Mouse (Mus musculus) embryo, embryonic 9.5 days (tissue): ENCODE measurements around the gene Lman2.
A peak's percentile ranks its signal among the peaks of the same experiment; 100 is the strongest.

Experiments
- DNase-seq: peaks from one replicate; pipeline ENCODE4 v3.0.0-alpha.2; 2017; ENCODE audit errors: extremely low spot score

Gene Lman2

DNA sequence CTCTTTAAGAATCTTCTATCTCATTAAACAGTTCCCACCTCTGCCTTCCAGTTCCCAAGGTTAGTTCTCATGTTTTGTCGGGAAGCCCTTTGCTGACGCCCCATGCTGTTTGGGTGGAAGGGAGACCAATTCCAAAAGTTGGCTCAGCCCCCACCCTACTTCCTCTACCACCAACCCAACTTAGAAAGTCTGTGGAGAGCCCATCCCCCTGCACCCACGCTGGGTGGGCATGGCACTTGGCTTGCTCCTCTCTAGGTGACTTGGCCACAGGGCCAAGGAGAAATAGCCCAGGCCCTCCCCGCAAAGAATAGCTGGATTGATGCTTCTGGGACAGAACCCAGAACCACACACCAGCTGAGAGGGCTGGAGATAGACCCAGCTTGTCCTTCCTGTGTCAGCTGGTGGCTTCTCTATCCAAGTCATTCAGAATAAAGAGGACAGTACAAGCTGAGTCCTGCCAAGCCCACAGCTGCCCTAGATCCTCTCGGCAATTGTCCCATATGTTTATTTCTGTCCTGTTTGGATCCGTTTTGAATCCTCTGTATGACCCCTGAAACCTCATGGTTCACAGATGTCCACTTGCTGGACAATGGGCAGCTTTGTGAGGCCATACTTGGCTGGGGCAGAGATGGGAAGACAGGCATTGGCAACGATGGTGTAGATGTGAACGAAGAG, 8.6 kb upstream of the Lman2 start:
- no peak for DNase-seq

DNA sequence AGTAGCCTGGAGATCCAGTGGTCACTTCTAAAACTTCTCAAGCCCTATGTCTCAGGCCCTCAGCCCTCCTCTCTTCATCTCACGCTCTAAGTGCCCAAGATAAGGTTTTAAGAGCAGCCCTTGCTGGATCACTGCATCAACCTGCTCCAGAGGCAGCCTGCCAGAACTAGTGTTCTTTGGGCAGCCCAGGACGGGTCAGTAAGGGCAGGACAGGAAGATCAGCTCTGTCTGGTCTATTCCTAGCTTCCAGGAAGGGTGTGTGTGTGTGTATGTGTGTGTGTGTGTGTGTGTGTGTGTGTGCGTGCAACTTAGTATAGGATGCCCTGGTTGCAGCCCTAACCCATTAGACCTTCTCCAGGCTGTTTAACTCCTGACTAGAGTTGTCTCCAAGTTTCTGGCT, 7.7 kb upstream of the Lman2 start:
- DNase-seq, result no peak

DNA sequence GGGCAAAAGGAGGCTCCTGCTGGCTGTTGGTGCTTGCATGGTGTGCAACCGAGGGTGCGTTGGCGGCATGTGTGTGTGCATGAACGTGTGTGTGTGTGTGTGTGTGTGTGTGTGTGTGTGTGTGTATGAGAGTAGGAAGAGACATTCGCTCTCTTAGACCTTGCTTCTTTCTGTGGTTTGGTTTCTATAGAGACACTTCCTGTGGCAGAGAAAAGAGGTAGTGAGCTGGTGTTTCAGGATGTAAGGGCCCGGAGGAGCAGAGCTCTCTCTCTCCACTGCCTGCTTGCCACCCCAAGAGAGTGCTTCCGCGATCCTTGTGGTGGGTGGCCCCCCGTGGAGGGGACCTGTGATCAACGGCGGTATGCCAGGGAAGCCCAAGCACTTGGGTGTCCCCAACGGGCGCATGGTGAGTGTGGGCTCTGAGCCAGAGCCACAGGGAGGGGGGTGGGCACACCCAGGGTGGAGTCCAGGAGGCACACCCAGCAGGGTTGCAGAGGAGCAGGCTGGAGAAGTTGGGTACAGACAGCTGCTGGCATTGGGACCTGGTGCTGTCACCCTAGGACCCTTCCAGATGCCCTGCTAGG, 7.0 kb upstream of the Lman2 start, which contains the start of gene Rgs14:
Gene Rgs14, plus strand, starts transcription at position 202 of the 584 bp plus-strand sequence.
- no peak for DNase-seq

DNA sequence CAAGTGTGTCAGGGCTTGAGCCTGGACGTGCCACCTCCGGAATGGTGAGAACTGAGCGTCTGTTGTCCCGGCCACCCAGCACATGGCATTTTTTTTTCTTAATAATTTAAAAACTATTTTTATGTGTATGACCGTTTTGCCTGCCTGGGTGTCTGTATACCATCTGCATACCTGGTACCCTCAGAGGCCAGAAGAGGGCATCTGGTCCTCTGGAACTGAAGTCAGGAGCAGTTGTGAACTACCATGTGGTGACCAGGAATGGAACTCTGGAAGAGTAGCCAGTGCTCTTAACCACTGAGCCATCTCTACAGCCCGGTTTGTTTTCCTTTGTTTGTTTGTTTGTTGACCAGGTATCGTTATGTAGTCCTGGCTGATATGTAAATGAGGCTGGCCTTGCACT, 5.8 kb upstream of the Lman2 start:
- DNase-seq, result no peak

DNA sequence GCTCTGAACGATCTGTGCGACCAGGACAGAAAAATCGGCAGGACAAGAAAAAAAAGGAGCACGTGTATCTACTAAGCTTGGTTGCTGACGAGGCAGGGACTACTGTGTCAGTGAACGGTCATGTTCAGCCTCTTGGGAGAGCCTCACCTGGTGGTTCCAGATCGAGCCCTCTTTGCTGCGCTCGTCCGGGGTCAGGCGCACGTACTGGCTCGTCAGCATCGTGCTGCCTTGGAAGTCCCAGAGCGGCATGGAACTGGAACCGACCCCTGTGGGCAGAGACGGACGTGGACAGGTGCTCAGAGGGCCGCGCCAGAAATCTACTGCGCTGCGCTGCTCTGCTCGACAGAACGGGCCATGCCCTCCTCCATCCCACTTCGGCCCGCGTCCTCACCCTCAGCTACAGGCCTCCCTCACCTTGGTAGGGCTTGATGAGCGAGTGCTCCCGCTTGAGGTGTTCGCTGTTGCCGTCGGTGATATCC, 570 bp downstream of the Lman2 start:
- DNase-seq, result no peak

DNA sequence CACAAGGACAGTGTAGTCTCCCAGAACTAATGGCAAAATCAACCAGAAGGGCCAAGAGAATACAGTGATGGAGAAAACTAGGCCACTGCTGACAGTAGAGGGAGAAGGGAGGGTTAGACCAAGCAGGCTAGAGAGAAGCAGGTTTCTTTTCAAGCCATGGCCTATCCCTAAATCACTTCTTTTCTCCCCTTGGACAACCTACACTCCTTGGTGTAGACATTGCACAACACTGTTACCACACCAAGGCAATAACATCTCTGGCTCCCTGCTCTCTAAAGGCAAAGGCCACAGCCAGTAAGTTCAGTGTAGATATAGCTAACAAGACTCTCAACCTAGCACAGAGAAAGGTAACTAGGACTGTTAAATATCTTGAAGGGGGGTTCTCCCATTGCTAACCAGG, 1.4 kb downstream of the Lman2 start:
- no peak for DNase-seq

DNA sequence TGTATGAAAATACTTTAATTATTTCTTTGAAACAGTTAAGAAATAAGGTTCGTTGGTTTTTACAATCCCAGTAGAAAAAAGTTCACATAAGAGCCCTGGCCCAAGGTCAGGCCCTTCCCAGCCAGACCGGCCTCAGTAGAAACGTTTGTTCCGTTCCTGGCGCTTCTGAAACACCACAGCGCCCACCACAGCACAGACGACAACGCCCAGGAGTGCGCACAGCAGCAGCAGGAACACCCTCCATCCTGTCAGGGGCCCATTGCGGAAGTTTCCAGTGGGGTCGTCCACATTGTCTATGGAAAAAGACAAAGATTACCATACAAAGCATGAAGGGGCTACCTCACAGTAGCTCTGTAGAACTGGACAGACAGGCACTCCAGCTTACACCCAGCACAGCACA, 15.8 kb downstream of the Lman2 start:
- DNase-seq, result no peak

DNA sequence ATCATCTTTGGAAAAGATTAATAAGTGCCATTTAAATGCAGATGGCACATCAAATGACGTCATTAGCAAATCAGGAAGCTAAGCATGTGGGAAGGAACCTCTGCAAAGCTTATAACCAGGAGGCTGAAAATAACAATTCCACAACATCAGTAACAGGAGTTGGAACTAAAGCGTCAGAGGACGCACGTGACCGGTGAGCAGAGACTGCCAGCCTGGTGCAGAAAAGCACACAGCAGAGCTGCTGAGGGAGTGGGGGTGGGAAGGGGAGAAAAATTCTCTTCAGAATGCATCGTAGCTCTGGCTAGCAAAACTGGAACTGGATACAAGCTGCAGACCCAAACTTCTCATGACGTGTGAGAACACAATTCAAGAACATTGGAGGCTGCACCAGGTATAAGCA, 18.3 kb downstream of the Lman2 start:
- DNase-seq, result no peak

DNA sequence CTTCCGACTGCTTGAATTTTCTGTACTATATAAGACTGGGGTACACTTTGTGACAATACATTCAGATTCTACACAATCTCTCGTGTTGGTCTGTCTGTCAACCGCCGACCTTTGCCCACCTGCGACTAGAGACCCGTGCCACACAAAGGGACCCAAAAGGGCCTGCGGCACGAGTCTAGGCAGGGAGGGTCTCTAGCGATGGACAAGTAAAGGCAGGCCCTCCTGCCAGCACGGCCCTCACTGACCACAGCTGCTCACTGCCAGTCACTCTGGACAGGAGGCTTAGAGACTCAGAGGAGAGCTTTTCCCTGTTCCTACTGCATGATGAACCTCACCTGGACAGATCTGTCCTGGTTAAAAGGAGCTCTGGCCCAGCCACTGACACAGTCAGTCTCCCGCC, 20.1 kb downstream of the Lman2 start:
- no peak for DNase-seq

DNA sequence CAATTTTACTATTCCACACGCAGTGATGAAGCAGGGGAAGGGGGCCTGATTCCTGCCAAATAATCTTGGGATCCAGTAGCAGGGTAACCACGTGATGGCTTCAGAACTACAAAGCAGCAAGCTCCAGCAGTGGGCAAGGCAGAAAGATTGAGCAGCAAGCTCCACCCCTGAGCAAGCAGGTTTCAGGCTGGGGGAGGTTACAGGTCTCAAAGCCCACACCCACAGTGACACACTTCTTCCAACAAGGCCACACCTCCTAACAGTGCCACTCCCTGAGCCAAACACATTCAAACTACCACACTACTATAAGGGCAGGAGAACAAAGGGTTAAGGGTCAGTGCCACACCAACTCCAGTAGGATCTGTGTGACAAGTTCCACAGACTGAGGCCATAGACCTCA, 23.3 kb downstream of the Lman2 start:
- no peak for DNase-seq

DNA sequence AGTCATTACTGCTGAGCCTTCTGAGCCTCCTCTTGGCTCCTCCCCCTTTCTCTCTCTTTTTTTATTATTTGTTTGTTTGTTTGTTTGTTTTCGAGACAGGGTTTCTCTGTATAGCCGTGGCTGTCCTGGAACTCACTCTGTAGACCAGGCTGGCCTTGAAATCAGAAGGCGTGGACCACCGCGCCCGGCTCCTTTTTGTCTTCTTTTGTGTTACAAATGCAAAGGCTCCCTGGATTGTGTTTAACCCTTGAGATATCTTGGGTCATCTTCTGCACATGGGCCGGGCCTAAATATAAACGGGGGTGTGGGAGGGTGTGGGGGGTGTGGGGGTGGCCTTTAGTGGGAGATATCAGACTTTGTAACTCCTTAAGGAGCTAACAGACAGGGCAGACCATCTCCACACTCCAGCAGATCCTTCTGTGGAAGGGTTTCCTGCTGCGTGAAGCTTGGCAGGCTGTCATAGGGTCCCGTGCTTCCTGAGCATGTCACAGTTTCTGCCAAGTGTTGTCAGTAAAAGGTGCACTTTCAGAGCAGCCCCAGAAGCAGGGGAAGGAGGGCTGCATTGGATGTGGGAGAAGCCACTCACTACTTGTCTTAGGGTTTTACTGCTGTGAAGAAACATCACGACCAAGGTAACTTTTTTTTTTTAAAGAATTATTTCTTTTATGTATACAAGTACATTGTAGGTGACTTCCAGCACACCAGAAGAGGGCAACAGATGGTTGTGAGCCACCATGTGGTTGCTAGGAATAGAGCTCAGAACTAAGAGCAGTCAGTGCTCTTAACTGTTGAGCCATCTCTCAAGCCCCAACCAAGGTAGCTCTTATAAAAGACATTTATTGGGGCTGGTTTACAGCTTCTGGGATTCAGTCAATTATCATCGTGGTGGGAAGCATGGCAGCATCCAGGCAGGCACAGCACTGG, 24.2 kb downstream of the Lman2 start:
- DNase-seq, result no peak

DNA sequence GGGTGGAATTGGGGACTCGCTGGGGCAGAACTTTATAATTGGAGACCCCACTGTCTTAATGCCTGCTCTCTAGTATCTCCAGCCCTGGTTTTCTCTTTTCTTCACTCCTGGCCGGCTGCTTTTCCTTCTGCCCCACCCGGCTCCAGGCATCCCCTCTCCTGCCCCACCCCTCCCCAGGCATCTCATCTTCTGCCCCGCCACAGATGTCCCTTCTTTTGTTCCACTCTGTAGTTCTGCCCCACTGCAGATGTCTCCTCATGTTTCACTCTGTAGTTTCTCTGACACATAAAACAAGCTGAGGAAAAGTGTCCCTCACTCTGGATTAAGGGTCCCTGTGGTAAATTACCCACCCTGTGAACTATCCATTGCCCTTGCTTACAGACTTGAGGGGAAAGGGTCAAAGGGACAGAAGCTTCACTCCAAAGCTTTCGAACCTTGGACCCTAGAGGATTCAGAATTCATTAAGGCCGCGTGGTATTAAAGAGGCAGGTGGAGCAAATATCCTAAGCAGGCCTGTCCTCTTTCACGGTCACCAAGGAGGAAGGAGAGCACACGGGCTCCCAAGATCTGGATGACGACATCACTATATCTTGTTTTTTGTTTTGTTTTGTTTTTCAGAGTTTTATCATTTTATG, 25.1 kb downstream of the Lman2 start:
- DNase-seq, result no peak

DNA sequence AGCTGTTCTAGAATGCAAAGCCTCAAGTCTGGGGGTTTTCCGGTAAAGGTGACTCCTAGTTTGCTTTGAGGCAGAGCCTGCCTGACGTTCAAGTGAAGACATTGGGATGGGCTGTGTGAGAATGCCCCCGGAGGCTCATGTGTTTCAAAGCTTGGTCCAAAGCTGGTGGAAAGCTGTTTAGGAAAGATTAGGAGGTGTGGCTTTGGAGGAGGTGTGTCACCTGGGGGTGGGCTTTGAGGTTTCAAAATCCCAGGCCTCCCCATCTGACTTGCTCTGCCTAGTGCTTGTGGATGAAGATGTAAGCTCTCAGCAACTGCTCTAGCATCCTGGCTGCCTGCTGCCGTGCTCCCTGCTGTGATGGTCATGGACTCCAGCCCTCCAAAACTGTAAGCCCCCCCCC, 26.9 kb downstream of the Lman2 start:
- no peak for DNase-seq

DNA sequence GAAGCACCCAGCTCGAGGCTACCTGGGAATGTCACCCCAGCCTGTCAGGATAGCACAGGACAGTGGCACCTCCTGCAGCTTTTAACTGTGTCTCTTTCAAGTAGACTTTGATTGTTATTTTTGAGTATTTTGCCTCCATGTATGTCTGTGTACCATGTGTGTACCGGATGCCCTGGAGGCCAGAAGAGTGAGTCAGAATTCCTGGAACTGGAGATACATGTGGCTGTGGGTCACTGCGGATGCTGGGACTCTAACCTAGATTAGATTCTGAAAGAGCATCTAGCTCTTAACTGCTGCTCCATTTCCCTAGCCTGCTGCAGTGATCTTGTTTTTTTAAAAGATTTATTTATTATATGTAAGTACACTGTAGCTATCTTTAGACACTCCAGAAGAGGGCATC, 30.3 kb downstream of the Lman2 start:
- DNase-seq, result no peak

DNA sequence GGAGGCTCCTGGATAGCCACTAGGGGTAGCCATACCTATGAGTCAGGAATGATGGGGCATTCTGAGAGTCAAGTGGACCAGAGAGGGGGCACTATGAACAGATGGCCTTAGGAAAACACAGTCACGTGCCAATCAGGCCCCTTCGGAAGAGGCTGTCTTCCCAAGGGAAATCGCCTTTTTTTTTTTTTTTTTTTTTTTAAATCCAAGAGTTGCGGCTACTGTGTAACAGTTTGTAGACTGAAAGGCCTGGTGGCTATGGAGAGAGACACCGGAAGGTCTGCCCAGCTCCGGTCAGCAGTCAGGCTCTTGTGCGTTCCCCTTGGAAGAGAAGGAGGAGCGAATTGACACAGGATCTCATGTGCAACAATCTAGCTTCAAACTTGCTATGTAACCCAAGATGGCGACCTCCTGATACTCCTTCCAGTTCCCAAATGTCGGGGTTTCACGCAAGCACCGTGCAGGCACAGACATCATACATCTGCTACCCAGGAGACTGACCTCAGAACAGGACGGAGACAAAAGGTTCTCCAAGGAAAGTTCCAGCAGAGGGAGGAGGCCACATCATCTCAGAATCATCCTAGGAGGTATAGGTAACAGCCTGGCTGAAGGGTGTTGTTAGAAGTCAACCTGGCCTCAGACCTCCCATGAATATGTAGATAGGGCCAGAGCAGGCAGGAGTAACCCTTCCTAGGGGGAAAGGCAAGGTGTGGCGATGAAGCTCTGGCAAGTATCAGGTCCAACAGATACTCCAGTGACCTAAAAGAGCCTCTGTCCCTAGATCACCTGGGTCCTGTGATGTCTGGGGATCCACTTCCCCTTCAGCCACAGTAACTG, 31.8 kb downstream of the Lman2 start:
- DNase-seq, result no peak

DNA sequence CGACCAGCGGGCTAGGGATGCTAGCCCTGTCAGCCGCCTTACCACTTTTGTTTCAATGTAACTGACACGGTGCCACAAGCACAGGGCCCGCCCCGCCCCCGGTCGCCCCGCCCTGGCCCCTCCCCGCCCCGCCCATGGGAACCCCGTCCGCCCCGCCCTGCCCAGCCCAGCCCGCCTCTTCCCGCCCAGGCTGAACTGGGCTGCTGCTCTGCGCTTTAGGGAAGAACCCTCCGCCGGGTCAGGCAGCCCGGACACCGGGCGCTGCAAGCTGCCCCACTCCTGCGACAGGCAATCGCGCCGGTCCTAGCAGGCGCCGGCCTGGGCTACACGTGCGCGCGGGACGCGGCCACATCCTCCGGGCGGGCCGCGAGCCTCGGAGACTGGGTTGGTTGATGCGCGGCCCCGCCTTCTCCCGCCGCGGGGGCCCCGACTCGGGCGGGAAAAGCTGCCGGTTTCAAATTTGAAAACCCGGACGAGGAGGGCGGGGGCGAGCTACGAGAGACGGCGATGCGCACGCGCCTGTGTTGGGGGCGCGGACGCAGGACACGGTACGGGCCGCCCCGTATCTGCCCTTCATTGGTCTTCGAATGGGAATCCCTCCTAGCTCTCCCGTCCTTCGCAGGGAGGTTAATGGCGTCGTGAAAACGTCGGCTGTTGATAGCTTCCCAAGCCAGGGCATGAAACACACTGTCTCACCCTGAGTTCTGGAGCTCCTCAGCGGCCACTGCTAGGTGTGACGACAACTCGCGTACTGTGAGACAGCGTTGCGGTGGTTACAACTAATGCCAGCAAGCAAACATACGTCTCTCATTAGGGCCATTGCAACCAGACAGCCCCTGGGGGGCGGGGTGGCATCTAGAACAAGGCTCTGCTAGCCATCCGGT, 32.7 kb downstream of the Lman2 start, which contains the start of gene Mxd3:
Gene Mxd3, minus strand, starts transcription at position 141 of the 884 bp plus-strand sequence.
- DNase-seq, result peak; percentile 93

DNA sequence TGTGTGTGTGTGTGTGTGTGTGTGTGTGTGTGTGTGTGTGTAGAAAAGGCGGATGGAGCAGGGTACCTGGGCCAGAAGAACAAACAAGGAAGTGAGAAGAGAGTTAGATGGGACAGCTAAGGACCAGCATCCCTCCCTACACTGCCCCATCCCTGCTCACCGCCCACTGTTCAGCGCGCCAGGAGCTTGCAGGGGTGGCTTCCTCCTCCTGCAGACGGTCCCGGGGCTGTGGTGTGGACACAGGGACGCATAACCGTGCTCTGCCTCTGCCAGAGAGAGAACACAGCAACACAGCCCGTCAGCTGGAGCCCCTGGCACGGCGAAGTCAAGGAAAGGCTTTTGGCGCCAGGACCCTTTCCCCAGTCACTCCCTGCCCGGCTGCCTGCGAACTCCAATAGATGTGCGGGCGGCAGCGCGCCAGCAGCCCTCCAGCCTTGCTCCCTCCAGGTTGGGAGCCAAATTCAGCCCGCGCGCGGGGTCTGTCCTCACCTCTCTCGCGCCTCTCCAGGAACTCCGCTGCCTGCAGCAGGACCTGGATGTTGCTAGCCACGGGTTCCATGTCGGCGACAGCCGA, 33.4 kb downstream of the Lman2 start:
- no peak for DNase-seq

DNA sequence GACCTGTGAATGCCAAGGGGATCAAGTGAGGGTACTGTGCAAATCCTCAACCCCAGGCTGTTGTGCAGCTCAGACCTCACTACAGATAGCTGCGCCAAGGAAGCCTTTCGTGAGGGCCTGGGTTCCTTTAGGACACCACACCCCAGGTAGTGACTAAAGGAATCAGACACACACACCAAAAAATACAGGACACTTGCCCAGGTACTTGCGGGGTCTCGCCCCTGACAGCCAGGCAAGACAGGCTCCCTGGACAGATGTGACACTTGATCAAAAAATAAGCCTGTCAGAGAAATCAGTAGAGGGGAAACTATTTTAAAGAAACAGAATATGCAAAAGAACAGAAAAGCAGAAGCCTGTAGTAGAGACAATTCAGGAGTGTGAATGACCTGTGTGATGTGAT, 33.9 kb downstream of the Lman2 start:
- no peak for DNase-seq

DNA sequence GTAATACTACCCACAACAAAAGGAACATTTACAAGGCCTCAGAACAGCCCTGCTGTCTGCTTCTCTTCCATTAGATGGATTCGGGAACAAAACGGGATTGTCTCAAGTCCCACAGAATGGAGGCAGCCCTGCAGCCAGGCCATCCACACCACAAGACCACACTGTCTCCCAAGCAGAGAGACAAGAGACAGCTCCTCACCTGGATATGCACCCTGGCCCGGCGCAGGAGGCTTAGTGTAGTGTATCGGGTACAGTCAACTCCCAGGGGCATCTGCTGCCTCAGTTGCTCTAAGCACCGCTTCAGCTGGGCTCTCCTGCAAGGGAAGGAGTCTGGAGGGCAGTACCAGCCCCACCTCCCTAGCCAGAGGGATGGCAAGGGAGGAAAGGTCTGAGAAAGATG, 34.4 kb downstream of the Lman2 start:
- DNase-seq, result no peak

DNA sequence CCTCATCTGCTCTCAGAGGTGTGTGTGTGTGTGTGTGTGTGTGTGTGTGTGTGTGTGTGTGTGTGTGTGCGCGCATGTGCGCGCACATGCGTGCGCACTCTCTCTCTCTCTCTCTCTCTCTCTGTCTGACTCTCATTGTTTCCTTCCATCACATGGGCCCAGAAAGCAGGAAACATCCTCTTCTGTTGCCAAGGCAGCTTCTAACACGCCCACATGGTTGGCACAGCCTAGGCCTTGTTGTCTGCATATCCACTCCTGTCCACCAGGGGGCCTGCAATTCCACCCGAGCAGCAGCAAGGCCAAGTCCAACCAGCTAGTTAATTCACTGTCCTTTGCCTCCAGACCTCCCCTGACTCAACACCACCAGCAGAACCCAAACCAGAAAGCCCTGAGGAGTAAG, 35.0 kb downstream of the Lman2 start:
- DNase-seq, result peak; percentile 84
